In the genomic region with DNA sequence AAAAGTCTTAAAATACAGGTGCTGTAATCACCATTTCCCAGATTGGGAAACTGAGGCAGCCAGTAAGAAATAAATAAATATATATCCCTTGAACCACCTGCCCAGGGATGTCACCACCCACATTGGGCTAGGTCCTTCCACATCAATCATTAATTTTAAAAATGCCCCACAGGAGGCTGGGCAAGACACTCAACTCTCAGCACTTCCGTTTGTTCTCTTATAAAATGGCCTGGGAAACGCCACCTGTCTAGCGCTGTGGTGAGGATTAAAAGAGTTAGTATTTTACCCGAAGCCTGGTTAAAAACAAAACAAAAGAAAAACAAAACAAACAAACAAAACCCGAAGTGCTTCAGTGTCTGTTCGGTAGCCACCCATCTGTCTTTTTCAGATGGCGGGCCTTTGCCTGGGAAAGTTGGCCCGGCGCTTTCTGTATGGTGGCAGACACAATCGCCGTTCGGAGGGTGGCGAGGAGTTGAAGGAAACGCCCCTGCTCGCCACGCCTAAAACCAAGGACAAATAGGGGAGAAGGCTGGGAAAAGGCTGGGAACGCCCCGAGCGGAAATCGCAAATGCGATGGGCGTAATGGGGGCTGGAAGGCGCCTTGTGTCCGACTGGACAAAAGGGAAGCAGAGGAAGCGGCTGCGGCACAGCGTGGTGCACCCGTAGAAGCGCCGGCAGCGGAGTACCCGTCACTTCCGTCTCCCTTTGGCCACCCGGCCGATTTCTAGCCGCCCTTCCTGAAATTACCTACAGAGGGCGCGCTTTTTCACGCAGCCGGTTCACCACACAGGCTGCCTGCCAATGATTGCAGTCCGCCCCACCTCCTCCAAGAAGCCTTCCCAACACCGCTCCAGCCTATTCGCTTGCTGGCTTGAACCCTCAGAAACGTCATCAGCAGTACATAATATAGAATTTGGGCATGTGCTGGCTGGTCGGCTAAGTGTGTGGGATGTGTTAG, we compare ENCODE assay signal across 8 mouse cellular contexts. TPM values are rescaled to one million over a fixed set of nuclear protein-coding genes. Genes with fewer than 3 reads are reported as not detected.
A peak's percentile ranks its signal among the peaks of the same experiment; 100 is the strongest.
DNase-seq lines count a peak whose midpoint lies in the region; ATAC-seq lines count a peak whose summit lies in the region.

No protein-coding gene starts in this region.

- peak overlapping the region; percentile 60 for H3K27ac ChIP-seq in heart, embryonic 13.5 days (replicated peaks)
- peak overlapping the region; percentile 89 for H3K27ac ChIP-seq in liver, embryonic 12.5 days

- H3K4me2 ChIP-seq in heart, embryonic 13.5 days = peak overlapping the region; percentile 67
- peak overlapping the region; percentile 64 for H3K4me2 ChIP-seq in liver, embryonic 12.5 days

- peak overlapping the region; percentile 40 for H3K4me3 ChIP-seq in heart, embryonic 13.5 days
- H3K4me3 ChIP-seq in liver, embryonic 12.5 days = peak overlapping the region; percentile 57

- no peaks in the 10 kb centered on the region for H3K27me3 ChIP-seq in heart, embryonic 13.5 days (replicated peaks)
- H3K27me3 ChIP-seq in liver, embryonic 12.5 days (replicated peaks) = no peaks in the 10 kb centered on the region
- H3K27me3 ChIP-seq in splenic B cell, adult 2 months (ENCODE audit: control insufficient read depth, insufficient read depth, low read length, poor library complexity, severe bottlenecking) = no peaks in the 10 kb centered on the region

- no peaks in the 10 kb centered on the region for H3K9me3 ChIP-seq in heart, embryonic 13.5 days
- H3K9me3 ChIP-seq in liver, embryonic 12.5 days (replicated peaks) = no peaks in the 10 kb centered on the region

- peaks cover 5% of the 10 kb centered on the region; the same call in 1 of the 2 replicates for H3K4me1 ChIP-seq in heart, embryonic 13.5 days
- peaks cover 13% of the 10 kb centered on the region for H3K4me1 ChIP-seq in liver, embryonic 12.5 days

- WGBS in heart, embryonic 13.5 days = 12% methylated on average over 45 of the region's 45 CpGs
- WGBS in liver, embryonic 12.5 days (ENCODE audit: insufficient replicate concordance) = 10% methylated on average over 34 of the region's 45 CpGs

- peak; percentile 77 for ATAC-seq in heart, embryonic 13.5 days (ENCODE audit: extremely low read depth, insufficient number of reproducible peaks, low FRiP score, low TSS enrichment)
- peak; percentile 93 for ATAC-seq in liver, embryonic 12.5 days

- no peaks in the 10 kb centered on the region for H3K36me3 ChIP-seq in heart, embryonic 13.5 days
- H3K36me3 ChIP-seq in liver, embryonic 12.5 days = no peaks in the 10 kb centered on the region
- H3K36me3 ChIP-seq in splenic B cell, adult 2 months (ENCODE audit: control insufficient read depth, insufficient read depth, low read length, poor library complexity, severe bottlenecking) = no peaks in the 10 kb centered on the region

- peak; percentile 74 to 83 for DNase-seq in CD8-positive naive resting alpha-beta T cell, adult 2 months (ENCODE audit: low read depth in 2 of 2, low spot score in 2 of 2)
- peak; percentile 69 for DNase-seq in c-Kit-negative CD71-positive TER-119-positive erythroid progenitor cells, embryonic 14.5 days (ENCODE audit: low read depth, low spot score)
- DNase-seq in fat pad, adult 2 months (ENCODE audit: extremely low read depth, low read depth, low spot score) = peak; percentile 81
- peak; percentile 91 for DNase-seq in kidney, postnatal 10 days
- DNase-seq in naive thymus-derived CD4-positive, alpha-beta T cell, adult 2 months (ENCODE audit: low read depth) = peak; percentile 91
- DNase-seq in splenic B cell, adult 2 months (ENCODE audit: low read depth, low spot score) = peak; percentile 90

- peak overlapping the region; percentile 61 for H3K9ac ChIP-seq in heart, embryonic 13.5 days
- H3K9ac ChIP-seq in liver, embryonic 12.5 days = peak overlapping the region; percentile 44

RNA-seq across cellular contexts. Expression of gene Slc25a5, which starts 12.2 kb away (rescaled TPM):
- polyA plus RNA-seq in heart, embryonic 13.5 days (2015; fragmentation: Nextera tagmentation; extraction: Ambion mirVana) = 964 and 1,107 TPM in 2 replicates
- 641 and 655 TPM in 2 replicates for polyA plus RNA-seq in liver, embryonic 12.5 days (2016; fragmentation: Nextera tagmentation; extraction: Ambion mirVana)

Comparison
In these comparisons a context has a peak if more than half of its experiments do, and no peak if none do; other contexts are left out.
1. Peak in every context shown above with its lines: DNase-seq, ATAC-seq, H3K4me3 ChIP-seq and H3K27ac ChIP-seq.